Mouse (Mus musculus) liver, embryonic 14.5 days (tissue): ENCODE results near the gene C530008M17Rik. TPM values are rescaled to one million over a fixed set of nuclear protein-coding genes. Genes with fewer than 3 reads are reported as not detected.

Experiments
- ATAC-seq: fragments of 200-750 bp; cut with Nextera tagmentation; 2 replicates; pipeline ENCODE4 v1.8.0; 2017; ENCODE audit warnings: moderate number of reproducible peaks, mild to moderate bottlenecking, moderate library complexity; ENCODE audit not compliant: insufficient read depth
- DNase-seq, 3 experiments: peaks; one replicate each; pipeline ENCODE4 v3.0.0-alpha.2; 2012 to 2013; ENCODE audit warnings: low read depth in 3 of 3, low spot score in 3 of 3
- H3K27ac ChIP-seq: fragments of 300-500 bp; sonication (generic); 2 replicates; pipeline ENCODE4 v1.5.1; 2014; ENCODE audit warnings: moderate library complexity, mild to moderate bottlenecking, control low read depth, inconsistent platforms
- H3K27me3 ChIP-seq: fragments of 300-500 bp; sonication (generic); 2 replicates; pipeline ENCODE4 v1.6.1; 2014; ENCODE audit warnings: mild to moderate bottlenecking, low read length, moderate library complexity; ENCODE audit not compliant: control insufficient read depth, insufficient read depth
- H3K36me3 ChIP-seq: fragments of 300-500 bp; sonication (generic); replicated peaks from 2 replicates; pipeline ENCODE4 v1.6.1; 2014; ENCODE audit warnings: low read depth; ENCODE audit not compliant: control insufficient read depth, insufficient read depth
- H3K4me1 ChIP-seq, 2 experiments: fragments of 200-500 bp in 1 of 2; fragments of 300-500 bp in 1 of 2; sonication (generic) in 1 of 2; replicated peaks; 2 replicates each; pipeline ENCODE4 v1.6.1; 2012 to 2014; ENCODE audit warnings: antibody characterized with exemption in 1 of 2, inconsistent platforms in 1 of 2, low read length in 1 of 2; ENCODE audit not compliant: control insufficient read depth in 2 of 2, insufficient read depth in 2 of 2
- H3K4me2 ChIP-seq: fragments of 300-500 bp; sonication (generic); 2 replicates; pipeline ENCODE4 v1.6.1; 2014; ENCODE audit warnings: low read depth, mild to moderate bottlenecking, control low read depth, moderate library complexity
- H3K4me3 ChIP-seq, 2 experiments: fragments of 200-500 bp in 1 of 2; fragments of 300-500 bp in 1 of 2; sonication (generic) in 1 of 2; 2 replicates each; pipeline ENCODE4 v1.5.1; 2012 to 2014; ENCODE audit warnings: low read depth in 2 of 2, low read length in 2 of 2, mild to moderate bottlenecking in 2 of 2, control low read depth in 1 of 2, inconsistent platforms in 1 of 2, moderate library complexity in 1 of 2; ENCODE audit not compliant: insufficient read depth in 1 of 2
- H3K9ac ChIP-seq: fragments of 300-500 bp; sonication (generic); replicated peaks from 2 replicates; pipeline ENCODE4 v1.6.1; 2014; ENCODE audit warnings: mild to moderate bottlenecking, control low read depth, moderate library complexity
- H3K9me3 ChIP-seq: fragments of 300-500 bp; sonication (generic); 2 replicates; pipeline ENCODE4 v1.6.1; 2016; ENCODE audit warnings: low read length, mixed read lengths; ENCODE audit not compliant: control insufficient read depth
- CTCF ChIP-seq: IDR thresholded peaks from 2 replicates; pipeline ENCODE4 v1.5.1; 2016; ENCODE audit warnings: antibody characterized with exemption, low read depth, control low read depth
- EP300 ChIP-seq: IDR thresholded peaks from 2 replicates; pipeline ENCODE4 v1.6.1; 2016; ENCODE audit warnings: antibody characterized with exemption, low read depth
- WGBS: fragments of 180-500 bp; shearing (Covaris S2); extraction: QIAGEN DNeasy Blood & Tissue Kit; methylation state at CpG from one replicate; pipeline ENCODE4 v1.1.7; 2014; ENCODE audit not compliant: insufficient replicate concordance; 5-methylcytosine and 5-hydroxymethylcytosine counted together
- polyA plus RNA-seq, 2 experiments: library from polyadenylated mRNA; depleted of rRNA in 1 of 2; stranded (reverse) in 1 of 2; unstranded in 1 of 2; fragments of >200 nt; fragmentation: Nextera tagmentation in 1 of 2; extraction: Ambion mirVana in 1 of 2; gene quantifications; 2 replicates each; pipeline versions ENCODE4 v1.2.1 to v1.2.3; 2012 to 2014

The C530008M17Rik gene
- polyA plus RNA-seq, 2 experiments: 4.3 to 7.7 TPM

- Histone ChIP-seq H3K4me3 (no peak overlapping the region), H3K27ac (no peak overlapping the region), H3K9ac (no peak overlapping the region), H3K4me1 (no peaks in the 10 kb centered on the region), H3K27me3 (no peaks in the 10 kb centered on the region), H3K9me3 (no peaks in the 10 kb centered on the region), H3K36me3 (no peaks in the 10 kb centered on the region), H3K4me2 (no peak overlapping the region)
- DNase-seq: no peak
- TF ChIP-seq EP300 (no peak), CTCF (no peak)
- 68% methylated on average over 3 of the region's 3 CpGs for WGBS
- no peak for ATAC-seq
Measured at GRCm38 (mm10) chr5:76760349-76760748, 104.0 kb downstream of the C530008M17Rik start.

- Histone ChIP-seq H3K4me1 (no peaks in the 10 kb centered on the region), H3K27me3 (no peaks in the 10 kb centered on the region), H3K36me3 (no peaks in the 10 kb centered on the region), H3K27ac (no peak overlapping the region), H3K4me2 (no peak overlapping the region), H3K9ac (no peak overlapping the region), H3K9me3 (no peaks in the 10 kb centered on the region; the same call in 1 of the 2 replicates), H3K4me3 (no peak overlapping the region)
- no peak for ATAC-seq
- DNase-seq: no peak
- TF ChIP-seq EP300 (no peak), CTCF (no peak)
- 74% methylated on average over 14 of the region's 14 CpGs for WGBS
Measured at GRCm38 (mm10) chr5:76762030-76762698, 105.9 kb downstream of the C530008M17Rik start.

GRCm38 (mm10) chr5:76763148-76763701 is 106.9 kb downstream of the C530008M17Rik start:
- no peak overlapping the region for H3K27ac ChIP-seq
- no peak for DNase-seq
- H3K36me3 ChIP-seq: no peaks in the 10 kb centered on the region
- H3K4me3 ChIP-seq: no peak overlapping the region
- TF ChIP-seq CTCF: no peak
- no peak for TF ChIP-seq EP300
- no peaks in the 10 kb centered on the region; the same call in 1 of the 2 replicates for H3K9me3 ChIP-seq
- H3K9ac ChIP-seq: no peak overlapping the region
- no peak for ATAC-seq
- no peak overlapping the region for H3K4me2 ChIP-seq
- no peaks in the 10 kb centered on the region for H3K27me3 ChIP-seq
- no peaks in the 10 kb centered on the region for H3K4me1 ChIP-seq
- WGBS: 75% methylated on average over 10 of the region's 10 CpGs

- WGBS: 69% methylated on average over 6 of the region's 6 CpGs
- Histone ChIP-seq H3K4me3 (no peak overlapping the region), H3K27me3 (no peaks in the 10 kb centered on the region), H3K27ac (no peak overlapping the region), H3K4me1 (no peaks in the 10 kb centered on the region), H3K9ac (no peak overlapping the region), H3K9me3 (no peaks in the 10 kb centered on the region; the same call in 1 of the 2 replicates), H3K4me2 (no peak overlapping the region), H3K36me3 (no peaks in the 10 kb centered on the region)
- ATAC-seq: no peak
- DNase-seq: no peak
- TF ChIP-seq CTCF (no peak), EP300 (no peak)
Measured at GRCm38 (mm10) chr5:76763731-76764130, 107.4 kb downstream of the C530008M17Rik start.

- no peak overlapping the region for H3K4me2 ChIP-seq
- H3K27ac ChIP-seq: no peak overlapping the region
- DNase-seq: no peak
- H3K4me1 ChIP-seq: no peaks in the 10 kb centered on the region
- TF ChIP-seq EP300: no peak
- 0 out of 2 replicates have a peak, but pooled peaks have one; percentile 11 for TF ChIP-seq CTCF
- no peaks in the 10 kb centered on the region for H3K36me3 ChIP-seq
- H3K4me3 ChIP-seq: no peak overlapping the region
- no peaks in the 10 kb centered on the region for H3K27me3 ChIP-seq
- H3K9ac ChIP-seq: no peak overlapping the region
- ATAC-seq: no peak
- no peaks in the 10 kb centered on the region; the same call in 1 of the 2 replicates for H3K9me3 ChIP-seq
- WGBS: 63% methylated on average over 3 of the region's 3 CpGs
Measured at GRCm38 (mm10) chr5:76769014-76769413, 112.7 kb downstream of the C530008M17Rik start.
